Mouse (Mus musculus): Measurements from ENCODE around the gene Heatr1. TPM values are rescaled to one million over a fixed set of nuclear protein-coding genes. Genes with fewer than 3 reads are reported as not detected.

The Heatr1 gene
- total RNA-seq, 1 experiment: 190 TPM

- no peaks in the 10 kb centered on the region for H3K9me3 ChIP-seq (ENCODE audit: control insufficient read depth, insufficient read depth, low read depth, low read length)
- no peak for TF ChIP-seq HCFC1 (IDR thresholded peaks at IDR 0.05; ENCODE audit: borderline replicate concordance, insufficient read depth, low read length)
- TF ChIP-seq MAFK (IDR thresholded peaks at IDR 0.05; ENCODE audit: insufficient read depth, low read depth, low read length): no peak
- no peak for TF ChIP-seq ZC3H11A (IDR thresholded peaks at IDR 0.05; ENCODE audit: borderline replicate concordance, low read depth, low read length)
- TF ChIP-seq ZNF384 (IDR thresholded peaks at IDR 0.05; ENCODE audit: low read depth, low read length): no peak
- TF ChIP-seq CHD2 (IDR thresholded peaks at IDR 0.05; ENCODE audit: low read depth, low read length): no peak
- no peak overlapping the region for H3K9ac ChIP-seq (ENCODE audit: insufficient read depth, low read depth, low read length, poor library complexity, severe bottlenecking)
- H3K4me3 ChIP-seq (ENCODE audit: insufficient read depth in 1 of 2, low read depth in 1 of 2, low read length in 2 of 2, poor library complexity in 1 of 2, severe bottlenecking in 1 of 2): no peak overlapping the region
- no peak overlapping the region for H3K27ac ChIP-seq (ENCODE audit: insufficient read depth, low read depth, low read length, poor library complexity, severe bottlenecking)
- peaks cover 34% of the 10 kb centered on the region for H3K36me3 ChIP-seq (ENCODE audit: control insufficient read depth, insufficient read depth, low read length, poor library complexity, severe bottlenecking)
- DNase-seq (ENCODE audit: low read depth, low spot score): no peak
- in situ Hi-C loops (cut with MboI; ENCODE audit: low sequenced_read_pairs in 2 of 2, unreplicated experiment in 2 of 2): no loop called here
- no peaks in the 10 kb centered on the region for H3K4me1 ChIP-seq (ENCODE audit: control insufficient read depth in 2 of 2, insufficient read depth in 2 of 2, low read length in 2 of 2, poor library complexity in 1 of 2)
Measured at GRCm38 (mm10) chr13:12408343-12409066, 13.7 kb downstream of the Heatr1 start.

GRCm38 (mm10) chr13:12412016-12412415 is 17.2 kb downstream of the Heatr1 start:
- DNase-seq (ENCODE audit: low read depth, low spot score): no peak
- no peak overlapping the region for H3K27ac ChIP-seq (ENCODE audit: insufficient read depth, low read depth, low read length, poor library complexity, severe bottlenecking)
- no peaks in the 10 kb centered on the region for H3K4me1 ChIP-seq (ENCODE audit: control insufficient read depth in 2 of 2, insufficient read depth in 2 of 2, low read length in 2 of 2, poor library complexity in 1 of 2)
- H3K9me3 ChIP-seq (ENCODE audit: control insufficient read depth, insufficient read depth, low read depth, low read length): no peaks in the 10 kb centered on the region
- TF ChIP-seq HCFC1 (IDR thresholded peaks at IDR 0.05; ENCODE audit: borderline replicate concordance, insufficient read depth, low read length): no peak
- TF ChIP-seq CHD2 (IDR thresholded peaks at IDR 0.05; ENCODE audit: low read depth, low read length): no peak
- no peak for TF ChIP-seq MAFK (IDR thresholded peaks at IDR 0.05; ENCODE audit: insufficient read depth, low read depth, low read length)
- no peak for TF ChIP-seq ZNF384 (IDR thresholded peaks at IDR 0.05; ENCODE audit: low read depth, low read length)
- TF ChIP-seq ZC3H11A (IDR thresholded peaks at IDR 0.05; ENCODE audit: borderline replicate concordance, low read depth, low read length): no peak
- H3K9ac ChIP-seq (ENCODE audit: insufficient read depth, low read depth, low read length, poor library complexity, severe bottlenecking): no peak overlapping the region
- H3K36me3 ChIP-seq (ENCODE audit: control insufficient read depth, insufficient read depth, low read length, poor library complexity, severe bottlenecking): peaks cover 39% of the 10 kb centered on the region
- H3K4me3 ChIP-seq (ENCODE audit: insufficient read depth in 1 of 2, low read depth in 1 of 2, low read length in 2 of 2, poor library complexity in 1 of 2, severe bottlenecking in 1 of 2): no peak overlapping the region
- in situ Hi-C loops (cut with MboI; ENCODE audit: low sequenced_read_pairs in 2 of 2, unreplicated experiment in 2 of 2): no loop called here

GRCm38 (mm10) chr13:12420596-12420995 is 25.8 kb downstream of the Heatr1 start:
- Histone ChIP-seq H3K9ac (ENCODE audit: insufficient read depth, low read depth, low read length, poor library complexity, severe bottlenecking) (no peak overlapping the region), H3K27ac (ENCODE audit: insufficient read depth, low read depth, low read length, poor library complexity, severe bottlenecking) (no peak overlapping the region), H3K36me3 (ENCODE audit: control insufficient read depth, insufficient read depth, low read length, poor library complexity, severe bottlenecking) (peaks cover 53% of the 10 kb centered on the region), H3K4me3 (ENCODE audit: insufficient read depth in 1 of 2, low read depth in 1 of 2, low read length in 2 of 2, poor library complexity in 1 of 2, severe bottlenecking in 1 of 2) (no peak overlapping the region), H3K4me1 (ENCODE audit: control insufficient read depth in 2 of 2, insufficient read depth in 2 of 2, low read length in 2 of 2, poor library complexity in 1 of 2) (no peaks in the 10 kb centered on the region), H3K9me3 (ENCODE audit: control insufficient read depth, insufficient read depth, low read depth, low read length) (no peaks in the 10 kb centered on the region)
- DNase-seq (ENCODE audit: low read depth, low spot score): no peak
- in situ Hi-C loops (cut with MboI; ENCODE audit: low sequenced_read_pairs in 2 of 2, unreplicated experiment in 2 of 2): no loop called here
- TF ChIP-seq CHD2 (IDR thresholded peaks at IDR 0.05; ENCODE audit: low read depth, low read length): no peak
- no peak for TF ChIP-seq ZC3H11A (IDR thresholded peaks at IDR 0.05; ENCODE audit: borderline replicate concordance, low read depth, low read length)
- no peak for TF ChIP-seq MAFK (IDR thresholded peaks at IDR 0.05; ENCODE audit: insufficient read depth, low read depth, low read length)
- no peak for TF ChIP-seq ZNF384 (IDR thresholded peaks at IDR 0.05; ENCODE audit: low read depth, low read length)
- no peak for TF ChIP-seq HCFC1 (IDR thresholded peaks at IDR 0.05; ENCODE audit: borderline replicate concordance, insufficient read depth, low read length)

- H3K4me3 ChIP-seq (ENCODE audit: insufficient read depth in 1 of 2, low read depth in 1 of 2, low read length in 2 of 2, poor library complexity in 1 of 2, severe bottlenecking in 1 of 2): no peak overlapping the region
- H3K9ac ChIP-seq (ENCODE audit: insufficient read depth, low read depth, low read length, poor library complexity, severe bottlenecking): no peak overlapping the region
- H3K36me3 ChIP-seq (ENCODE audit: control insufficient read depth, insufficient read depth, low read length, poor library complexity, severe bottlenecking): peaks cover 64% of the 10 kb centered on the region
- TF ChIP-seq MAFK (IDR thresholded peaks at IDR 0.05; ENCODE audit: insufficient read depth, low read depth, low read length): no peak
- no peak for TF ChIP-seq ZNF384 (IDR thresholded peaks at IDR 0.05; ENCODE audit: low read depth, low read length)
- TF ChIP-seq ZC3H11A (IDR thresholded peaks at IDR 0.05; ENCODE audit: borderline replicate concordance, low read depth, low read length): no peak
- TF ChIP-seq HCFC1 (IDR thresholded peaks at IDR 0.05; ENCODE audit: borderline replicate concordance, insufficient read depth, low read length): no peak
- TF ChIP-seq CHD2 (IDR thresholded peaks at IDR 0.05; ENCODE audit: low read depth, low read length): no peak
- no peaks in the 10 kb centered on the region for H3K9me3 ChIP-seq (ENCODE audit: control insufficient read depth, insufficient read depth, low read depth, low read length)
- in situ Hi-C loops (cut with MboI; ENCODE audit: low sequenced_read_pairs in 2 of 2, unreplicated experiment in 2 of 2): no loop called here
- no peaks in the 10 kb centered on the region for H3K4me1 ChIP-seq (ENCODE audit: control insufficient read depth in 2 of 2, insufficient read depth in 2 of 2, low read length in 2 of 2, poor library complexity in 1 of 2)
- H3K27ac ChIP-seq (ENCODE audit: insufficient read depth, low read depth, low read length, poor library complexity, severe bottlenecking): no peak overlapping the region
- no peak for DNase-seq (ENCODE audit: low read depth, low spot score)
Measured at GRCm38 (mm10) chr13:12428556-12428955, 33.7 kb downstream of the Heatr1 start.

Data from ES-E14 (cell line).